Mouse (Mus musculus): ENCODE measurements around the gene Tmem95. TPM values are rescaled to one million over a fixed set of nuclear protein-coding genes. Genes with fewer than 3 reads are reported as not detected.

Tmem95 gene
- polyA plus RNA-seq, 1 experiment from 2014 or later: not detected

DNA sequence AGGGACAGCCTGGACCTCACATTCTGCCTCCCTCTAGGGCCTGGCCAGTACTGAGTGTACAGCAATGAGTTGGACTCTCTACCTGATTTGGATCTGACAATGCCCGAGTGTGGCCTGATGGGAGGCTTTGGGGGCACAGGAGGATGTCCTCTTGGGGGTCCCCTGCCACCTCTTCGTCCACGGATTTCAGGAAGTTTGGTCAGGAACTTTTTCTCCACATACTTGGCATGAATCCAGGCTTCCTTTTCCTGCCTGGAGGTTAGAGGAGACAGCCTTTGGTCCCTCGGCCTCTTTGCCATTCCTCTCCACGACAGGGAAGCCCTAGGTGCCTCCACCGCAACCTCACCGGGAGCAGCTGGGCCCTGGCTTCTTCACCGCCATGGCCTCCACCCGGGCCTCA is 6.4 kb upstream of the Tmem95 start:
- no peak for ATAC-seq (ENCODE audit: low FRiP score, low read depth)
- peaks cover 9% of the 10 kb centered on the region; the same call in 1 of the 2 replicates for H3K27me3 ChIP-seq
- H3K9ac ChIP-seq: no peak overlapping the region
- no peaks in the 10 kb centered on the region for H3K9me3 ChIP-seq
- 76% methylated on average over 9 of the region's 9 CpGs for WGBS
- H3K27ac ChIP-seq (replicated peaks): no peak overlapping the region
- H3K36me3 ChIP-seq: no peaks in the 10 kb centered on the region
- H3K4me1 ChIP-seq (replicated peaks): peaks cover 19% of the 10 kb centered on the region; the same call in 1 of the 2 replicates
- no peak overlapping the region for H3K4me2 ChIP-seq
- no peak overlapping the region for H3K4me3 ChIP-seq

- H3K9me3 ChIP-seq: no peaks in the 10 kb centered on the region
- peaks cover 19% of the 10 kb centered on the region; the same call in 1 of the 2 replicates for H3K4me1 ChIP-seq (replicated peaks)
- H3K4me3 ChIP-seq: no peak overlapping the region
- 90% methylated on average over 8 of the region's 8 CpGs for WGBS
- ATAC-seq (ENCODE audit: low FRiP score, low read depth): no peak
- peaks cover 9% of the 10 kb centered on the region; the same call in 1 of the 2 replicates for H3K27me3 ChIP-seq
- H3K36me3 ChIP-seq: no peaks in the 10 kb centered on the region
- H3K27ac ChIP-seq (replicated peaks): no peak overlapping the region
- H3K9ac ChIP-seq: no peak overlapping the region
- H3K4me2 ChIP-seq: no peak overlapping the region
Observed at GRCm38 (mm10) chr11:69883527-69884151, 5.8 kb upstream of the Tmem95 start.

DNA sequence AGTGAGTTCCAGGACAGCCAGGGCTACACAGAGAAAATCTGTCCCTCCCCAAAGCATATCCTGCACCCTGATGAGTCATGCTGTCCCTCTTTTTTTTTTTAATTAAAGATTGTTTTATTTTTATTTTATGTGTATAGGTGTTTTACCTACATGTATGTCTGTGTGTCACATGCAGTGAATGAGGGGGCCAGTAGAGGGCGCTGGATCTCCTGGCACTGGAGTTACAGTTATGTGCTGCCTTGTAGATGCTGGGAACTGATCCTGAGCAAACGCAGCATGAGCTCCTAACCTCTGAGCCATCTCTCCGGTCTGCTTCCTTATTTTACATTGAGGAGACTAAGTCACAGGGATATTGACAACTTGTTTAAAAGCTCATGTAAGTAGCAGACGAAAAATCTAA is 5.2 kb upstream of the Tmem95 start:
- H3K27ac ChIP-seq (replicated peaks): no peak overlapping the region
- no peak overlapping the region for H3K4me2 ChIP-seq
- ATAC-seq (ENCODE audit: low FRiP score, low read depth): no peak
- H3K36me3 ChIP-seq: no peaks in the 10 kb centered on the region
- no peak overlapping the region for H3K9ac ChIP-seq
- H3K4me1 ChIP-seq (replicated peaks): peaks cover 19% of the 10 kb centered on the region; the same call in 1 of the 2 replicates
- H3K27me3 ChIP-seq: peaks cover 9% of the 10 kb centered on the region; the same call in 1 of the 2 replicates
- H3K9me3 ChIP-seq: no peaks in the 10 kb centered on the region
- 62% methylated on average over 4 of the region's 4 CpGs for WGBS
- no peak overlapping the region for H3K4me3 ChIP-seq

GRCm38 (mm10) chr11:69881787-69882670 is 4.2 kb upstream of the Tmem95 start:
- peak overlapping the region; percentile 63 for H3K4me2 ChIP-seq
- ATAC-seq (ENCODE audit: low FRiP score, low read depth): no peak
- H3K27me3 ChIP-seq: peaks cover 9% of the 10 kb centered on the region; the same call in 1 of the 2 replicates
- H3K36me3 ChIP-seq: no peaks in the 10 kb centered on the region
- WGBS: 62% methylated on average over 21 of the region's 21 CpGs
- peaks cover 22% of the 10 kb centered on the region; the same call in 1 of the 2 replicates for H3K4me1 ChIP-seq (replicated peaks)
- peak overlapping the region; percentile 38 for H3K4me3 ChIP-seq
- no peak overlapping the region for H3K9ac ChIP-seq
- no peaks in the 10 kb centered on the region for H3K9me3 ChIP-seq
- H3K27ac ChIP-seq (replicated peaks): no peak overlapping the region

DNA sequence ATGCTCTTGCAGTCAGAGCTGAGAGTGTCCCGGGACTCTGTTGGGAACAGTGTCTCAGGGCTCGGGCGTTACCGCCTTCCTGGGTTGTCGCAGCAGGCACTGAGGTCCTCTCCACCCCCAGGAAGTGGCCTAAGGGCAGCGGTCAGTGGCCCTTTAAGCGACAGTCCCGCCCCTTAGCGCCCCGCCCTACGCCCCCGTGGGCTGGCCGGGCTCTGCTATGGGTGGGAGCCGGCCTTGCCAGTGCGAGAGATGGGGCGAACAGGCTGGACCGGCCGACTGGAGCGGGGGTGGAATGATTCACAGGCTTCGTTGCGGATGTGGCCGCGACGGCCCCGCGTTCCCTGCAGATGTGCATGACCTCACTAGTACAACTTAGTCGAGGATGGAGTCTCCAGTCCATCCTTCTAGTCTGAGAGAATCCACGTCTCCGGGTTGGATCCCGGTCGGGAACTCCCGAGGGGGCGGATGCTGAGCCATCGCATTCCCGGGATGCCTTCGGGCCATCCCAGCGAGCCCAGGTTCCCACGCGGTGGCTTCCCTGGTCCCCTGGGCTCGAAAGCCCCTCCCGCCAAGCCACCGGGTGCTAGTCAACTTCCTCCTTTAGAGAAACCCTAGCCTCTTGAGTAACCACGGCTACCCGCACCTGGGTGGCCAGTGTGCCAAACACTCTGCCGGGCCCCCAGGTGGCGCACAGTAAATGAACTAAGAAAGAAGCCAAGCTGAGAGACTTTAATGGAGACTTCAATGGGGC is 3.2 kb upstream of the Tmem95 start, which contains the start of gene Kctd11:
Gene Kctd11, minus strand, starts transcription at position 554 of the 751 bp plus-strand sequence.
- peak; percentile 84 for ATAC-seq (ENCODE audit: low FRiP score, low read depth)
- Histone ChIP-seq H3K4me3 (peak within 1 kb of the TSS; percentile 38), H3K27me3 (peaks cover 9% of the 10 kb centered on the region; the same call in 1 of the 2 replicates), H3K27ac (replicated peaks) (peak within 1 kb of the TSS; percentile 31), H3K36me3 (no peaks in the 10 kb centered on the region), H3K4me2 (peak within 1 kb of the TSS; percentile 63), H3K9me3 (no peaks in the 10 kb centered on the region), H3K9ac (0 out of 2 replicates have a peak within 1 kb of the TSS, but pooled peaks have one; percentile 9), H3K4me1 (replicated peaks) (peaks cover 24% of the 10 kb centered on the region; the same call in 1 of the 2 replicates)
- WGBS: 1% methylated on average over 41 of the region's 46 CpGs

DNA sequence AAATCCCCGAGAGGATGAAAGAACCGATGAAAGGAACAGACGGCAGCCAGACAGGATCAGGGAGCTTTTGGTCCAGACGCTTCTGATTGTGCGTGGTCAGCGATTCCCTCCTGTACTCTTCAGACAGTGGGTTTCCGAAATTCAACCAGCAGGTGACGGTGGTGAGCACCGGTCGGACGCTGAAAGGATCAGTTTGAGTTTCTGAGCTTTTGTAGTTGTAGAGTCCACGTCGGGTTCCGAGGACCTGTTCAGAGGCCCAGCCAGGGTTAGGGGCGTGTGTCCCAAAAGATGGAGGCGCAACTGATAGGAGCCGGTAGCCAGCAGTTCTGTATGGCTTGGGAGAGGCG is 2.7 kb upstream of the Tmem95 start:
- Histone ChIP-seq H3K27me3 (peaks cover 9% of the 10 kb centered on the region; the same call in 1 of the 2 replicates), H3K4me1 (replicated peaks) (peaks cover 24% of the 10 kb centered on the region; the same call in 1 of the 2 replicates), H3K36me3 (no peaks in the 10 kb centered on the region), H3K4me2 (peak overlapping the region; percentile 63), H3K4me3 (peak overlapping the region; percentile 38), H3K27ac (replicated peaks) (peak overlapping the region; percentile 31), H3K9me3 (no peaks in the 10 kb centered on the region), H3K9ac (0 out of 2 replicates have a peak overlapping the region, but pooled peaks have one; percentile 9)
- under 1% methylated on average over 18 of the region's 18 CpGs for WGBS
- peak; percentile 53 for ATAC-seq (ENCODE audit: low FRiP score, low read depth)

DNA sequence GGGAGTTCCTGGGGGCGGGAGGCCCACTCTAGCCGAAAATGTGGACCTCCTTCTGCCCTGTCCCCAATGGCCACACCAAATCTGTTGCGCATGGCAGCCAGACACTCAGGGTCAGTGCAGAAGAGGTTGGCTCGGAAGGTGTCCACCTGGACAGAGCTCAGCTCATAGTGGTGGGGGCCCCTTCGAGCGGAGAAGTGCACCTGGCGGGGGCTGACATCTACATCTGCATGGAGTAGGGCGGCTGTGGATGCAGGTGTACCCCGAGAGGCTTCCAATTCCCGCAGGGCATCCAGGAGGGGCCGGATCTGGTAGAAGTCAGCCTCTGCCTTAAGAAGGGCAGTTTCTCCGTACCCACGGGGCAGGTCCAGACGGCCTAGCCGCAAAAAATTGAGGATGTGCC is 1.9 kb upstream of the Tmem95 start:
- Histone ChIP-seq H3K36me3 (no peaks in the 10 kb centered on the region), H3K4me1 (replicated peaks) (peaks cover 24% of the 10 kb centered on the region; the same call in 1 of the 2 replicates), H3K27ac (replicated peaks) (no peak overlapping the region), H3K9ac (no peak overlapping the region), H3K27me3 (peaks cover 9% of the 10 kb centered on the region; the same call in 1 of the 2 replicates), H3K4me2 (peak overlapping the region; percentile 63), H3K9me3 (no peaks in the 10 kb centered on the region), H3K4me3 (peak overlapping the region; percentile 38)
- no peak for ATAC-seq (ENCODE audit: low FRiP score, low read depth)
- WGBS: 56% methylated on average over 15 of the region's 15 CpGs

- 0 out of 2 replicates have a peak overlapping the region, but pooled peaks have one; percentile 63 for H3K4me2 ChIP-seq
- WGBS: 94% methylated on average over 6 of the region's 6 CpGs
- H3K9ac ChIP-seq: no peak overlapping the region
- no peaks in the 10 kb centered on the region for H3K9me3 ChIP-seq
- H3K27ac ChIP-seq (replicated peaks): no peak overlapping the region
- no peaks in the 10 kb centered on the region for H3K36me3 ChIP-seq
- H3K4me1 ChIP-seq (replicated peaks): peaks cover 24% of the 10 kb centered on the region; the same call in 1 of the 2 replicates
- no peak overlapping the region for H3K4me3 ChIP-seq
- ATAC-seq (ENCODE audit: low FRiP score, low read depth): no peak
- peaks cover 9% of the 10 kb centered on the region; the same call in 1 of the 2 replicates for H3K27me3 ChIP-seq
Observed at GRCm38 (mm10) chr11:69878952-69879351, 1.1 kb upstream of the Tmem95 start.

- ATAC-seq (ENCODE audit: low FRiP score, low read depth): no peak
- H3K4me1 ChIP-seq (replicated peaks): peaks cover 24% of the 10 kb centered on the region; the same call in 1 of the 2 replicates
- no peaks in the 10 kb centered on the region for H3K36me3 ChIP-seq
- H3K27ac ChIP-seq (replicated peaks): no peak overlapping the region
- H3K27me3 ChIP-seq: peaks cover 9% of the 10 kb centered on the region; the same call in 1 of the 2 replicates
- no peak overlapping the region for H3K9ac ChIP-seq
- WGBS: 59% methylated on average over 3 of the region's 3 CpGs
- no peaks in the 10 kb centered on the region for H3K9me3 ChIP-seq
- H3K4me3 ChIP-seq: no peak overlapping the region
- no peak overlapping the region for H3K4me2 ChIP-seq
Observed at GRCm38 (mm10) chr11:69878399-69878798, 581 bp upstream of the Tmem95 start.

DNA sequence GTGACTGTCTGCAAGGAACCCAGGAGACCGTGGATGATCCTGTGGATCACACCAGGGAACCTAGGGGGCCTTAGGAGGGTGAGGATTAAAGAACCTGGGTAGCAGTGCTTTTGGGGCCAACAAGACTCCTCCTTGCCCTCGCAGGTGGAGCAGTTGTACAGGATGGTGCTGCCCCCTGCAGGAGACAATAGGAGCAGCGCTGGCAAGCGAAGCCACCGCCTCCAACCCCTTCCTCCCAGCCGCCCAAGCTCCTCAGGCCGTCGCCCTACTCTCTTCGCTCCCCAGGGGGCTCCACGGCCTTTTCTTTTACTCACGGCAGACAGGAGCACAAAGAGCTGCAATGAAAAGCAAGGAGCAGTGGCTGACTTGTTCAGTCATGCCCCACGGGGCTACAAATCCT is 951 bp downstream of the Tmem95 start:
- WGBS: 3% methylated on average over 12 of the region's 12 CpGs
- Histone ChIP-seq H3K4me1 (replicated peaks) (peaks cover 24% of the 10 kb centered on the region; the same call in 1 of the 2 replicates), H3K9me3 (no peaks in the 10 kb centered on the region), H3K4me2 (peak overlapping the region; percentile 29), H3K9ac (no peak overlapping the region), H3K27me3 (peaks cover 6% of the 10 kb centered on the region; the same call in 1 of the 2 replicates), H3K36me3 (no peaks in the 10 kb centered on the region), H3K4me3 (no peak overlapping the region), H3K27ac (replicated peaks) (no peak overlapping the region)
- no peak for ATAC-seq (ENCODE audit: low FRiP score, low read depth)

DNA sequence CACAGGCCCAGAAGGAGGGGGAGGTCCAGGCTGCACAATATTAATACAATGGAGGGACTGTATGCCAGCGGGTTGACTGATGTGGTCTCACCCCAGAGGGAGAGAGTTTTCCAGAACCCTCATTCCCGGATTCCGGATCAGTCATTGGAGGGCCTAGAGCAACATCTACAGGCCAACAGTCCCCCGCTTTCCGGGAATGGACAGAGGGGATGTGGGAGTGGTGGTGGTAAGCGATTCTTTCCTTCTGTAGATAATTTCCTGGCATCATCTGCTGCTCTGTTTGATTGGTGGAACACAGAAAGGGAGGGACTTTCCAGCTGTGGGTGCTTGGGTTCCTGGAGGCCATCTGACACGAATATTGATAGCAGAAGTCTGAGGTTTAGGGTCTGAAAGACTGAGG is 1.6 kb downstream of the Tmem95 start:
- no peak overlapping the region for H3K27ac ChIP-seq (replicated peaks)
- no peaks in the 10 kb centered on the region for H3K9me3 ChIP-seq
- no peak overlapping the region for H3K4me2 ChIP-seq
- H3K27me3 ChIP-seq: 0 out of 2 replicates have a peak, but pooled peaks cover 5% of the 10 kb centered on the region
- WGBS: 66% methylated on average over 7 of the region's 7 CpGs
- no peak overlapping the region for H3K4me3 ChIP-seq
- peaks cover 18% of the 10 kb centered on the region; the same call in 1 of the 2 replicates for H3K4me1 ChIP-seq (replicated peaks)
- no peak for ATAC-seq (ENCODE audit: low FRiP score, low read depth)
- H3K36me3 ChIP-seq: no peaks in the 10 kb centered on the region
- H3K9ac ChIP-seq: no peak overlapping the region
